Mouse (Mus musculus) leukemia stem cell, adult 10-12 weeks (primary cell): ENCODE data around the gene Cdk7. TPM values are rescaled to one million over a fixed set of nuclear protein-coding genes. Genes with fewer than 3 reads are reported as not detected.

Source experiments
- polyA plus RNA-seq: library from polyadenylated mRNA; stranded (reverse); fragments of >175 nt; gene quantifications from 2 replicates; pipeline ENCODE4 v1.2.3, GENCODE M21; 2012; ENCODE audit warnings: low replicate concordance

The Cdk7 gene
- 4.2 and 16.5 TPM in 2 replicates for polyA plus RNA-seq

GRCm38 (mm10) chr13:100730861-100731176 is at the start of gene Cdk7:
Cdk7 (minus strand) TSS chr13:100730939.

GRCm38 (mm10) chr13:100775252-100776055 is 44.7 kb upstream of the Cdk7 start, which contains the start of gene Cenph:
Cenph (minus strand) TSS chr13:100775899.

GRCm38 (mm10) chr13:100744036-100744744 is 13.5 kb upstream of the Cdk7 start, which contains the start of gene Mrps36:
Mrps36 (minus strand) TSS chr13:100744659.

GRCm38 (mm10) chr13:100669291-100670022 is 61.3 kb downstream of the Cdk7 start, which contains the start of gene Ccdc125:
Ccdc125 (plus strand) TSS chr13:100669717.

Other genes starting within 250 kb of the Cdk7 start
- gene Gtf2h2, start 238.4 kb downstream of the Cdk7 start, polyA plus RNA-seq: 8.7 and 13.6 TPM in 2 replicates
- 0.07 TPM in 1 of 2 replicates, not detected in the other for gene Ocln, start 178.2 kb downstream of the Cdk7 start, polyA plus RNA-seq
- gene Marveld2, start 114.0 kb downstream of the Cdk7 start, polyA plus RNA-seq: 0.08 and 0.20 TPM in 2 replicates
- gene Ak6, start 80.0 kb downstream of the Cdk7 start, polyA plus RNA-seq: 13.4 and 23.8 TPM in 2 replicates
- 16.3 and 17.7 TPM in 2 replicates for gene Rad17, start 79.9 kb downstream of the Cdk7 start, polyA plus RNA-seq
- gene Taf9, start 79.4 kb downstream of the Cdk7 start, polyA plus RNA-seq: 2.6 and 13.8 TPM in 2 replicates
- 0.13 TPM in 1 of 2 replicates, not detected in the other for gene Ccdc125, start 61.2 kb downstream of the Cdk7 start, polyA plus RNA-seq
- 41.8 and 55.9 TPM in 2 replicates for gene Mrps36, start 13.7 kb upstream of the Cdk7 start, polyA plus RNA-seq
- gene Cenph, start 45.0 kb upstream of the Cdk7 start, polyA plus RNA-seq: 6.5 and 15.5 TPM in 2 replicates
- 2.7 and 4.5 TPM in 2 replicates for gene Ccnb1, start 55.6 kb upstream of the Cdk7 start, polyA plus RNA-seq
- gene Slc30a5, start 102.5 kb upstream of the Cdk7 start, polyA plus RNA-seq: 5.0 and 11.3 TPM in 2 replicates